Mouse (Mus musculus) MEL (cell line): ENCODE results near the gene Kit. TPM values are rescaled to one million over a fixed set of nuclear protein-coding genes. Genes with fewer than 3 reads are reported as not detected.

Experiments
- DNase-seq: peaks from one replicate; pipeline ENCODE4 v3.0.0; 2011; ENCODE audit warnings: low read depth, low spot score
- H3K27ac ChIP-seq: 2 replicates; pipeline ENCODE4 v1.5.1; 2012; ENCODE audit warnings: low read depth, mild to moderate bottlenecking, control low read depth, low read length, moderate library complexity; ENCODE audit not compliant: control insufficient read depth
- H3K27me3 ChIP-seq, 2 experiments: fragments of 150-350 bp in 1 of 2; sonication (generic) in 1 of 2; 2 replicates each; pipeline ENCODE4 v1.6.1; 2012; ENCODE audit warnings: low read length in 2 of 2, mild to moderate bottlenecking in 2 of 2, improper control_type of control experiment in 1 of 2, moderate library complexity in 1 of 2; ENCODE audit not compliant: insufficient read depth in 2 of 2, control insufficient read depth in 1 of 2
- H3K36me3 ChIP-seq, 2 experiments: 2 replicates each; pipeline ENCODE4 v1.6.1; 2012 to 2014; ENCODE audit warnings: low read length in 2 of 2, improper control_type of control experiment in 1 of 2, inconsistent platforms in 1 of 2, mild to moderate bottlenecking in 1 of 2; ENCODE audit not compliant: insufficient read depth in 2 of 2, control insufficient read depth in 1 of 2
- H3K4me1 ChIP-seq, 2 experiments: fragments of 150-350 bp in 1 of 2; sonication (generic) in 1 of 2; 2 replicates each; pipeline ENCODE4 v1.6.1; 2012; ENCODE audit warnings: low read length in 2 of 2, improper control_type of control experiment in 1 of 2, mild to moderate bottlenecking in 1 of 2; ENCODE audit not compliant: insufficient read depth in 2 of 2, control insufficient read depth in 1 of 2
- H3K4me3 ChIP-seq, 2 experiments: fragments of 150-350 bp in 1 of 2; sonication (generic) in 1 of 2; 2 replicates each; pipeline ENCODE4 v1.5.1; 2012; ENCODE audit warnings: low read depth in 2 of 2, low read length in 2 of 2, mild to moderate bottlenecking in 2 of 2, moderate library complexity in 2 of 2, control low read depth in 1 of 2, improper control_type of control experiment in 1 of 2; ENCODE audit not compliant: control insufficient read depth in 1 of 2, insufficient read depth in 1 of 2
- H3K79me2 ChIP-seq: 2 replicates; pipeline ENCODE4 v1.6.1; 2012; ENCODE audit warnings: mild to moderate bottlenecking, low read length, moderate library complexity; ENCODE audit not compliant: control insufficient read depth, poor library complexity, insufficient read depth
- H3K9ac ChIP-seq: 2 replicates; pipeline ENCODE4 v1.6.1; 2012; ENCODE audit warnings: low read depth, mild to moderate bottlenecking, control low read depth, low read length, moderate library complexity; ENCODE audit not compliant: control insufficient read depth, poor library complexity, severe bottlenecking
- H3K9me3 ChIP-seq: fragments of 150-350 bp; sonication (generic); replicated peaks from 2 replicates; pipeline ENCODE4 v1.6.1; 2012; ENCODE audit warnings: mild to moderate bottlenecking, low read length, improper control_type of control experiment, moderate library complexity; ENCODE audit not compliant: insufficient read depth
- BHLHE40 ChIP-seq: IDR thresholded peaks from 2 replicates; pipeline ENCODE4 v1.6.1; 2012; ENCODE audit warnings: low read depth, mild to moderate bottlenecking, inconsistent platforms, low read length, improper control_type of control experiment, borderline replicate concordance
- CHD1 ChIP-seq: IDR thresholded peaks from 2 replicates; pipeline ENCODE4 v1.6.1; 2012; ENCODE audit warnings: low read depth, mild to moderate bottlenecking, inconsistent platforms, low read length, improper control_type of control experiment
- CTCF ChIP-seq, 3 experiments: IDR thresholded peaks in 2 of 3; conservative IDR thresholded peaks in 1 of 3; 2 replicates each; pipeline ENCODE4 v1.5.1; 2011 to 2012; ENCODE audit warnings: low read length in 3 of 3, low read depth in 2 of 3, mild to moderate bottlenecking in 2 of 3, improper control_type of control experiment in 1 of 3, inconsistent platforms in 1 of 3, mixed read lengths in 1 of 3, moderate library complexity in 1 of 3; ENCODE audit not compliant: control insufficient read depth in 1 of 3, insufficient read depth in 1 of 3, poor library complexity in 1 of 3, severe bottlenecking in 1 of 3
- ELF1 ChIP-seq: IDR thresholded peaks from 2 replicates; pipeline ENCODE4 v1.6.1; 2014; ENCODE audit warnings: low read depth, mild to moderate bottlenecking, inconsistent platforms, low read length, improper control_type of control experiment, moderate library complexity
- EP300 ChIP-seq, 2 experiments: IDR thresholded peaks; 2 replicates each; pipeline ENCODE4 v1.6.1; 2011; ENCODE audit warnings: improper control_type of control experiment in 2 of 2, low read length in 2 of 2, low read depth in 1 of 2, mild to moderate bottlenecking in 1 of 2
- GATA1 ChIP-seq: IDR thresholded peaks from 2 replicates; pipeline ENCODE4 v1.6.1; 2011; ENCODE audit warnings: low read depth, low read length, improper control_type of control experiment
- JUND ChIP-seq: IDR thresholded peaks from 2 replicates; pipeline ENCODE4 v1.6.1; 2011; ENCODE audit warnings: low read depth, mild to moderate bottlenecking, improper control_type of control experiment, low read length
- MAX ChIP-seq: IDR thresholded peaks from 2 replicates; pipeline ENCODE4 v1.6.1; 2011; ENCODE audit warnings: low read length, improper control_type of control experiment
- MAZ ChIP-seq: IDR thresholded peaks from 2 replicates; pipeline ENCODE4 v1.6.1; 2012; ENCODE audit warnings: low read depth, mild to moderate bottlenecking, inconsistent platforms, low read length, improper control_type of control experiment
- MXI1 ChIP-seq: IDR thresholded peaks from 2 replicates; pipeline ENCODE4 v1.6.1; 2011; ENCODE audit warnings: mild to moderate bottlenecking, low read depth, low read length, improper control_type of control experiment
- NRF1 ChIP-seq: IDR thresholded peaks from 2 replicates; pipeline ENCODE4 v1.6.1; 2014; ENCODE audit warnings: low read depth, mild to moderate bottlenecking, inconsistent platforms, low read length, improper control_type of control experiment, moderate library complexity; ENCODE audit not compliant: poor library complexity, insufficient read depth, severe bottlenecking
- POLR2AphosphoS5 ChIP-seq: IDR thresholded peaks from 2 replicates; pipeline ENCODE4 v1.6.1; 2012; ENCODE audit warnings: low read depth, borderline replicate concordance, mild to moderate bottlenecking, inconsistent platforms, low read length, moderate library complexity, mixed read lengths
- SIN3A ChIP-seq: IDR thresholded peaks from 2 replicates; pipeline ENCODE4 v1.6.1; 2012; ENCODE audit warnings: low read length, improper control_type of control experiment, inconsistent platforms
- SMC3 ChIP-seq: IDR thresholded peaks from 2 replicates; pipeline ENCODE4 v1.6.1; 2011; ENCODE audit warnings: low read depth, low read length, improper control_type of control experiment
- USF1 ChIP-seq: IDR thresholded peaks from 2 replicates; pipeline ENCODE4 v1.6.1; 2014; ENCODE audit warnings: low read depth, mild to moderate bottlenecking, inconsistent platforms, low read length, improper control_type of control experiment, moderate library complexity
- ZKSCAN1 ChIP-seq: IDR thresholded peaks from 2 replicates; pipeline ENCODE4 v1.6.1; 2012; ENCODE audit warnings: low read depth, mild to moderate bottlenecking, inconsistent platforms, low read length, improper control_type of control experiment, moderate library complexity
- ZNF384 ChIP-seq: IDR thresholded peaks from 2 replicates; pipeline ENCODE4 v1.6.1; 2012; ENCODE audit warnings: low read depth, mild to moderate bottlenecking, inconsistent platforms, low read length, improper control_type of control experiment
- polyA plus RNA-seq, 2 experiments: library from polyadenylated mRNA; stranded (reverse) in 1 of 2; unstranded in 1 of 2; fragments of >175 nt in 1 of 2; fragments of >200 nt in 1 of 2; gene quantifications; 2 replicates each; pipeline versions ENCODE4 v1.2.1 to v1.2.4; 2012; ENCODE audit warnings: low replicate concordance in 2 of 2, low read depth in 1 of 2; ENCODE audit not compliant: insufficient read length in 2 of 2, insufficient read depth in 1 of 2, missing spikeins in 1 of 2
- total RNA-seq: library from RNA; depleted of rRNA; stranded (reverse); fragments of 300-350 nt; gene quantifications from 2 replicates; pipeline ENCODE4 v1.2.3, GENCODE M21; 2012

Gene Kit
- total and polyA plus RNA-seq, 3 experiments = 1.0 to 1.8 TPM; not detected in 1

GRCm38 (mm10) chr5:75704584-75705175, 130.0 kb downstream of the Kit start:
- Histone ChIP-seq H3K4me1 (peaks cover 3 to 10% of the 10 kb centered on the region in 2 experiments), H3K79me2 (no peaks in the 10 kb centered on the region), H3K27ac (no peak overlapping the region), H3K4me3 (no peak overlapping the region), H3K9ac (no peak overlapping the region), H3K36me3 (peaks cover 0 to 4% of the 10 kb centered on the region in 2 experiments; a peak in 2 of 4 replicates), H3K27me3 (no peaks in the 10 kb centered on the region), H3K9me3 (no peaks in the 10 kb centered on the region)
- DNase-seq = no peak
- TF ChIP-seq EP300 (IDR thresholded peaks at IDR 0.05; ENCODE audit: low read depth in 1 of 2, low read length in 2 of 2) = no peak
- no peak for TF ChIP-seq ZKSCAN1
- TF ChIP-seq MAZ = no peak
- no peak for TF ChIP-seq BHLHE40
- no peak for TF ChIP-seq SIN3A

DNA sequence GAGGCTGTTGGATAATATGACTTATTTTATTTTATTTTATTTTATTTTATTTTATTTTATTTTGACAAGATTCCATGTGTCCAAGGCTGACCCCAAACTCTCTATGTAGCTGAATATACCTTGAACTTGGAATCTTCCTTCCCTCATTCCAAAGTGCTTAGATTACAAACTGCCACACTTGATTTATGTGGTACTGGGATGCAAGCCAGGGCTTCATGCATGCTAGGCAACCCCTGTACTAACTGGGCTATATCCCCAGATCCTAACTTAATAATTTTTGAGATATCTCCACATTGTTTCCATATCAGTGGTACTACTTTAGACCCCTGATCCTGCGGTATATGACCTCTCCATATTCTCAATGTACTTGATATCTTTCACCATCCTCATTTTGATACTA, 130.7 kb downstream of the Kit start:
- H3K9me3 ChIP-seq = no peaks in the 10 kb centered on the region
- H3K36me3 ChIP-seq = peaks cover 0 to 4% of the 10 kb centered on the region in 2 experiments; a peak in 2 of 4 replicates
- no peak overlapping the region for H3K27ac ChIP-seq
- TF ChIP-seq MAX = no peak
- TF ChIP-seq MXI1 = no peak
- no peak for TF ChIP-seq ELF1
- TF ChIP-seq ZNF384 = no peak
- TF ChIP-seq CHD1 = no peak
- no peak for TF ChIP-seq EP300 (IDR thresholded peaks at IDR 0.05; ENCODE audit: low read depth in 1 of 2, low read length in 2 of 2)
- no peak for TF ChIP-seq GATA1
- no peak for TF ChIP-seq ZKSCAN1
- no peak for TF ChIP-seq USF1
- no peak for TF ChIP-seq BHLHE40
- TF ChIP-seq NRF1 = no peak
- no peak for TF ChIP-seq CTCF (IDR thresholded peaks at IDR 0.05 in 2 of 3, conservative IDR thresholded peaks at IDR 0.05 in 1 of 3; ENCODE audit: control insufficient read depth in 1 of 3, insufficient read depth in 1 of 3, low read depth in 2 of 3, low read length in 3 of 3, poor library complexity in 1 of 3, severe bottlenecking in 1 of 3)
- TF ChIP-seq POLR2AphosphoS5 = no peak
- no peak for TF ChIP-seq SMC3
- no peak for TF ChIP-seq JUND
- TF ChIP-seq, all 39 proteins: peak for 0
- H3K4me1 ChIP-seq = peaks cover 3 to 10% of the 10 kb centered on the region in 2 experiments
- no peak for DNase-seq
- H3K27me3 ChIP-seq = no peaks in the 10 kb centered on the region
- no peak overlapping the region for H3K4me3 ChIP-seq
- H3K79me2 ChIP-seq = no peaks in the 10 kb centered on the region
- H3K9ac ChIP-seq = no peak overlapping the region
